Mouse (Mus musculus): ENCODE results near the gene Mc1r.

GRCm38 (mm10) chr8:123412560-123413170 lies 5.8 kb downstream of the Mc1r start:
- TF ChIP-seq CTCF (IDR thresholded peaks at IDR 0.05; ENCODE audit: low read depth, low read length) (no peak), POLR2A (IDR thresholded peaks at IDR 0.05; ENCODE audit: borderline replicate concordance, low read depth, low read length) (no peak)

All from bone marrow macrophage, adult 2 months (primary cell).